Mouse (Mus musculus) CD4-positive, CD25-positive, alpha-beta regulatory T cell, adult 2 months (primary cell): ENCODE measurements around the gene Tm2d1.

ENCODE experiments used
- DNase-seq: peaks from one replicate; pipeline ENCODE4 v3.0.0-alpha.2; 2012; ENCODE audit warnings: low read depth, low spot score

Tm2d1 gene

DNA sequence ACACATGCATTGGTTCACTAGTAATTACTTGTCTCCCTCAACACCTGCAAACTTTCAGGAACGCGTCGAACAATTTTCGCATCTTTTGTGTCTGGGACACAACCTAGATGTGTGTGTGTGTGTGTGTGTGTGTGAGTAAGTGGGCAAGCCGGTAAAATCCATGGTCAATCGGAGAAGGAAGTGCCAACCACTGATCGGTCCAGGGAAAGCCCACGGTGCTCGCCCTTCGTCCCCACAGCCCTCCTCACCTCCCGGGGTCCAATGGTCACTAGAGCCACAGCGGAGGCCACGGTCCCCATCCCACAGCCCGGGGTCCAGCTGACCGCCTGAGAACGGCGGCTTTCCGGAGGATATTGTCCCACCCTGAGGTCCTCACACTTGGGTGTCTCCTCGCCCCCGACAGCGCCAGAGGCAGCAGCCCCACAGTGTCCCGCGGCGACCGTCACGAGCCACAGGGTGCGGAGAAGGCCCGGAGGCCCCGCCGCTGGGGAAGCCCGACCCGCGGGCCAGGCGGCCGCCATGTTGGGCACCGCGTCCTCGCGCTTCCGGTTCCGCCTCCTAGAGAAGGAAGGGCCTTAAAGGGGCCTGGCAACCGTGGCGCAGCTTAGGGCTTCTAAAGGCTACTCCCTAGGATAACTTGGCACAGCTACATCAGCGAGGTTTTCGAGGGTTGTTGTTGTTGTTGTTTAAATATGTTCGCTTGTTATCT is at the start of gene Tm2d1:
Gene Tm2d1 (minus strand): TSS at position 591 of the 709 bp plus-strand sequence.
- peak; percentile 91 for DNase-seq

- DNase-seq = no peak
Observed at GRCm38 (mm10) chr4:98428371-98428770, 45.3 kb upstream of the Tm2d1 start.

DNA sequence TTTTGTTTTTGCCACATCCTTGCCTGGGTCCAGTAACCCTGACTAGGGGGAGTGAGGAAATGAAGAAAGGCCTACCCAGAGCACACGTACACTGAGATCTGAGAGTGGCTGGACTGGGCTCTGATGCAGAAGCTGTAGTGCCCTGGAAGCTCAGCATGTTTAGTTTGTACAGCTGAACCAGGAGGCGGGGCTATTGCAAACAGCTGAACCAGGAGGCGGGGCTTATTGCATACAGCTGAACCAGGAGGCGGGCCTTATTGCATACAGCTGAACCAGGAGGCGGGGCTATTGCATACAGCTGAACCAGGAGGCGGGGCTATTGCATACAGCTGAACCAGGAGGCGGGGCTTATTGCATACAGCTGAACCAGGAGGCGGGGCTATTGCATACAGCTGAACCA is 32.0 kb upstream of the Tm2d1 start:
- peak; percentile 30 for DNase-seq

- DNase-seq = no peak
Observed at GRCm38 (mm10) chr4:98408455-98408854, 25.3 kb upstream of the Tm2d1 start.

- no peak for DNase-seq
Observed at GRCm38 (mm10) chr4:98404412-98404811, 21.3 kb upstream of the Tm2d1 start.

DNA sequence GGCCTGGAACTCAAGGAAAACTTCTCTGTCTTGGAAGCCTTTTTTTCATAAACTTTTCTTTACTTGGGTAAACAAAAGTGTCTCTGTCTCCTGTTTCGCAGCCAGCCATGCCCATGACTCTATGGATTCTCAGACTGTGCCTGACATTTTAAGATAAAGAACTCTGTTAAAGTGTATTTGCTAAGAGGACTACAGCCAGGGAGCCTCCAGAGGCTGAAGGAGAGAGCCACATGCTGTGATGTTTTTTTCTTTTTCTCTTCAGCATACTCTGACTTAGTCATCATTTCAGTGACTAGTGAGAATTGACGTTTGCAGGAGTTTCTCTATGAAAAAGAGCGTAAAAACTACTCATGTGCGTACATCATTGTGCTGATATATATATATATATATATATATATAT is 20.4 kb upstream of the Tm2d1 start:
- no peak for DNase-seq

DNA sequence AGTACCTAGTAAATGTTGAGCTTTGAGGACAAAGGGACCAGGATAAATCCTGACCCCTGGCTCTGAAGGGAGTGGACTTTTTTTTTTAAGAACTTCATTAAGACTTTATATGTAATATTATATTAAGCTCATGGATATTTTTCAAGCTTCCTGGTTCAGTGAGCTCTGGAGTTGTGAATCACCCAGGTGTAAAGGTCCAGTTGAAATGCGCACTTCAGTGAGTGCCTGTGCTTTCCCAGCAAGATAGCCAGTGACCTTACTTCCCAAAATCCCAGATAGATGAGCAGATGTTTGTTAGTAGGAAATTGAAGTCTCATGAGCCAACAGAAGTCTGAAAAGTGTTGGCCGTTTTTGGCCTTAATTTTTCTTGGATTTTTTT is 18.5 kb upstream of the Tm2d1 start:
- DNase-seq = no peak

DNA sequence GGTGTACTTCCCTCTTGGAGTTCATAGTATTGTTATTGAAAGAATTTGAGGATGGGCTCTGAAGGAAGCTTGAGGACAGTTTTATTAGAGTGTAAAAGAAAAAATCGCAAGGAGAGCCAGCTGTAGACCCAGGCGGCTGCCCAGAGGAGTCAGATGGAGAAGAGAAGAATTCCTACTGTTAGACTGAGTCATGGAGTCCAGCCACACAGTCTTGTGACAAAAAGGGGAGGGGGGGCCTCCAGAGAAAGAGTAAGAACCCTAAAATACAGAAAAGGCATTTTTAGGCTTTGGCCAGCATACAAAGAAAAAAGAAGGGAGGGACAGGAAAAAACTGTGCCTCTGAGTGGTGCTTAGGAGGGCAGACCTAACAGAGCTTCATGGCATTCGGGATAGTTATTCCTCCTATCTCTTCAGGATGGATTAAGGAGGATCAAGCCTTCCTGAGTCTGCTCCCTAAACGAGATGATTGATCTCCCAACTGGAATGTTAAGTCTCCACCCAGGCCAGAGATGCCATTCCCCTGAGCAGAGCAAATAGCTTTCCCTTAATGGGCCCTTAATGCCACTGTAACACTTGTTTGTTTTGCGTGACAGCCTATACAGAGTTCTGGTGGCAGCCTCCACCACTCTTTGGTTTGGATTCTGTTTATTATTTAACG is 17.9 kb upstream of the Tm2d1 start:
- no peak for DNase-seq

GRCm38 (mm10) chr4:98395690-98396437 is 12.8 kb upstream of the Tm2d1 start, which contains the start of gene Patj:
Gene Patj, plus strand, starts transcription at chr4:98395785.
- DNase-seq = peak; percentile 72

DNA sequence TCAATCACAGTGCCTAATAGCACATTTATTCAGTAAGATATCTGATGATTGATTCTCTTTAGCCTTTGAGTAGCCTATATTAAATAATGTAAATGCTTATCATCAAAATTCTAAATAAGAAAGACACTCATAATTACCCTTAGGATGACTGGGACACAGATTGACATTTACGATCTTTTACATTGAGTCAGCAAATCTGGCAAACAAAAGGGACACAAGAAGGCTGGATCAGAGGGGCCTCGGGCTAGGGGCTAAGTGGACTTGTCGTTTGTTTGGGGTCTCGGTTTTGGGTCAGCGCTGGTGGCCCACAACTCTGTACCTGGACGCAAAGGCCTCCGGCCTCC is 12.2 kb upstream of the Tm2d1 start:
- no peak for DNase-seq

GRCm38 (mm10) chr4:98385036-98385435 is 1.9 kb upstream of the Tm2d1 start:
- no peak for DNase-seq

- DNase-seq = no peak
Observed at GRCm38 (mm10) chr4:98376943-98377342, 6.2 kb downstream of the Tm2d1 start.

DNA sequence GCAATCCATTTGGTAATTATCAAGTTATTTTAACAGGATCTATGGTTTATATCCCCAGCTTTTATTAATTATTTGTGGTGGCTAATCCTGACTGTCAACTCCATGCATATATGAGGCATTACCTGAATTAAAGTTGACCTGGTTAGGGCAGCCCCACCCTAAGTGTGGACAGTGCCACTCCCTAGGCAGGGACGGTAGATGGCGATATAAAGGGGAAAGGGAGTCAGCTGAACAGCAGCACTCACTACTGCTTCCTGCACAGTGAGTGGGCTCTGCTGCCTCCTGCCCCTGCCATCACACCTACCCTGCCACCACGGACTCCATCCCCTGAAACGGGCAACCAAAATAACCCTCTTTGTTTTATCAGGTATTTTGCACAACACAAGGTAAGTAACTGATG is 7.7 kb downstream of the Tm2d1 start:
- peak; percentile 35 for DNase-seq

DNA sequence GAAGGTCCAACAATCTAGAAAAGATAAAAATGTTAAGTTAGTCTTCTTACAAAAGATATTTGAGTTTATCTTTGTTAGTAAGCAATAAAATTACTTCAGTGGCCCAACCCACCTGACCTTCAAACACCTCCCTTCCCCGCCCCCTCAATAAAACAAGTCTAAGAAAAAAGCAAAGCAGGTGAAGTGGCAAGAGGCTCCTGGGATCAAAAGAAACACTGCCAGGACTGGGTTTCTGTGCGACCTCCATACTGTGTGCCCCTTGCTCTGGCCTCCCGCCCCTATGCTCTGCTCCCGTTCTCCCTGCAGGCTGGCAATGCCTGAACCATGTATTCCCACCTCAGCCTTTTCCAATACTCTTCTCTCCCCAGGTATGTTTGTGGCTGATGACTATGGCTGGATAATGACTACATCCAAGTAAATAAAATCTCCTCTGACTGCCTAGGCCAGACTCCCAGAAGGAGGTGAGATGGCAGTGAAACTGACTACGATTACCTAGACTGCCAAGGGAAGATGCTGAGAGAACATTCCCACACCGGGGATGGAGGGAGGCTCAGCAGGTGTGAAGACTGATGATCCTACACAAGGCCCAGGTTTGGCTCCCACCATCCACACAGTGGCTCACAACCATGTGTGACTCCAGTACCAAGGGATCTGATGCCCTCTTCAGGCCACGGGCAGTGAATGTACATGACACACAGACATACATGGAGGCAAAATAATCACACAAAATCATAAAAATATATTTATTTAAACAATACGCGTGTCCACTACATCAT is 24.9 kb downstream of the Tm2d1 start:
- no peak for DNase-seq

DNA sequence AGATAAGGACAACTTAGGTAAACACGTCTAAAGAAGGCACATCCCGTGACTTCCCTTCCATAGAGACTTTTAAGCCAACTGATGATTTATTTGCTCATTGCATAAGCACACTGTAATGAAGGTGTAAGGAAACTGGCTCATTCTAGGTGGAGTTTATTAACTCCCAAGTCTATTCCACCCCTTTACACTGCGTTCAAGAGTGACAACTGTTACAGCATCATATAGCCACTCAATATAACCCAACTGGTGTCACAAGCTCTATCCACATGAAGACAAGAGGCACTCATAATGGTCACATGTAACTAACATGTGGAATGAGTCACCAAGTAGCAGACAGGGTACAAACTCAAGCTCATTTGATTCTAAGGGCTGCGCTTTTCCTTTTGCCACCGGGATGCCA is 34.5 kb downstream of the Tm2d1 start:
- no peak for DNase-seq

- no peak for DNase-seq
Observed at GRCm38 (mm10) chr4:98345783-98346182, 37.3 kb downstream of the Tm2d1 start.

- DNase-seq = no peak
Observed at GRCm38 (mm10) chr4:98339992-98340564, 43.0 kb downstream of the Tm2d1 start.

DNA sequence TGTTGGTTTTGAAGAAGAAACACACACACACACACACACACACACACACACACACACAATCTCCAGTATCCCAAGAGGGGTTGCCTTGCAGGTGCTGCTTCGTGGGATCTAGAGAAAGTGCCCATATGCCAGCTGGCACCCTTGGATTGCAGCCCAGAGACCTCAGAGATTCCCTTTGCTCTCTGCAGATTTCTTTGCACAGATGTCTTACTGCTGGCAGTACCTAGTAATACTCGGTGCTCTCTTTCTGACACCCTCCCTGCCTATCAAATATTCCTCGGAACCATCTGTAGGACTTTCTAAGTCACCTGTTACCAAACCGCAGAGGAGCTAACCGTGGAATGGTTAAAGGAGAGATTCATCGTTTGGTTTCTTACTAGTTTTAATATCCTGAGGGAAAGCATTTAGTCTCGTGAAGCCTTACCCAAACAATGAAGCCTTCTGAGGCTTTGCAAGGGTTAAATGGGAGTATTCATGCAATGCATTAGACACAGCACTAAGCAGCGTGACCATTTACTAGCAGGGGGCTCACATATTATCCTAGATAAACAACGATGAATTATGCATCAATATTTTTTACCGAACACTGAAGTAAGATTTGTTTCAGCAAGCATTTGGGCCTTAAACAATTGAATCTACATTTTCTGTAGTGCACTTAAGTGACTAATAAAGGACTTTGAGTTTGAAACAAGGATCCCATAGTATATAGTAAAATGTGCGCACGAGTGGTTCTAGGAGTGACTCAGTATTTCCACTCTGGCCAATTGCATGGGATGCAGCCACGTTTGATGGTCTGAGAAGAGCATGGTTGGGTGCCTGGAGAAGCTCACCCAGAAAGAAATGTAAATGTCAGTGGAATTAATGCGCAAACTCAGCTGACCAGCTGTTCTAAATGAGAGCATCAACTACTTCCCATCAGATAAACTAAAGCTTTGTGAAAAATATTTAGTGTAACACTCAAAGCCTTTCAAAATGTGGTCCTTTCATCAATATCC is 44.2 kb downstream of the Tm2d1 start:
- no peak for DNase-seq

DNA sequence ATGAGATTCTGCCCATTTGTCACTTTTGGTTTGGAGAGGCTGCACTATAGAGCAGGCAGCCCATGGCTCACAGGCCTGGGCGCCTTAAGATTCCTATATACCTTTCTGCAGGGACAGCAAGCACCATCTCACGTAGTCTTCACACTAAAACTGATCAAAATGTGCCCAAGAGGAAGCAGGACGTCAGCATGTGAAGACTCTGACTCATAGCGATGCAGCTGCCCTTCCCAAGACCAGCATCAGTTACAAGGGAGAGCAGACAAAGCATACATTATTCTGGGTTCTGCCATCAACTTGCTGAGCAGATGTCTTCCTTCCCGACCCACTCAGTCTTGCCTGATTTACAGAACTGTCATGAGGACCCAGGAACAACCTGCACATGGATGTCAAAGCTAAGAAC is 45.9 kb downstream of the Tm2d1 start:
- no peak for DNase-seq

DNA sequence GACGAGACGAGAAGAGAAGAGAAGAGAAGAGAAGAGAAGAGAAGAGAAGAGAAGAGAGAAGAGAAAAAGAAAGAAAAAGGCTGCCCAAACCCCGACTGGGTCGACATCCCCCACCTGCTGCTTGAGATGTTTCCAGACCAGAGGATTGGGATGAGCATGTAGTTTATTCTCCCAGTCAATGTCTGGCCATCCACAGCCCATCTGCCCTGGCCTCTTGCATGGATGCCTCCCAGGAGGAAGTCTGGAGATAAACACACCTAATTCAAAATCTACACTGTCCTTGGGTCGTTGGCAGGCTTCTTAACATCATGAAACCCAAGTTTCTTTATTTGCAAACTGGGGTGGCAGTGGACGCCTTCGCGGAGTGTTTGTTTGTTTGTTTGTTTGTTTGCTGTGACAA is 47.4 kb downstream of the Tm2d1 start:
- no peak for DNase-seq
